Mouse (Mus musculus) thymus, adult 2 months (tissue): ENCODE measurements at regions not wholly inside any gene's neighbourhood (a gene's known extent, or its start where the extent isn't known, plus 50 kb on each side); places are given as distances from the start of the nearest gene placed in this dataset.

Experiments
- CTCF ChIP-seq: fragments of 200-500 bp; IDR thresholded peaks from 2 replicates; pipeline ENCODE4 v1.5.1; 2012; ENCODE audit warnings: mild to moderate bottlenecking, control low read depth, low read length, moderate library complexity, borderline replicate concordance; ENCODE audit not compliant: control insufficient read depth, poor library complexity, insufficient read depth; ENCODE audit errors: extremely low read depth
- POLR2A ChIP-seq: fragments of 200-500 bp; IDR thresholded peaks from 2 replicates; pipeline ENCODE4 v1.6.1; 2012; ENCODE audit warnings: mild to moderate bottlenecking, low read length, control low read depth, moderate library complexity; ENCODE audit not compliant: control insufficient read depth, poor library complexity, insufficient read depth; ENCODE audit errors: extremely low read depth

DNA sequence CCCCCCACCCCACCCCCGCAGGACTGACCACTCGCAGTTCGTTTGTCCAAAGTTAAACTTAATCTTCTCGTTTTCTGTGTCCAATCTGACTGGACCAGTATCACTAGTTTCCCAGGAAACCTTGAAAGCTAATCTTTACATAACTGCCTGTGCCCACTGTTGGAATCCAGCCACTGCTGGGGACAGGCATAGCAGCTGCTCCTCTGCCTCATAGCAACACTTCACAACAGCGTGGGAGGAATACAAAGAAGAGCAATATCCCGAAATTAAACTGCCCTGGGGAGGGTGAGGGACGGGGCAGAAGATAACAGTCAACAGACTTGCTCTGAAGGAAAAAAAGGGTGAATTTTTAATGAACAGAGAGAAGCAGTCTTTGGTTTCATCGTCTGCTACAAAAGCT, 456.8 kb downstream of the Kcnj2 start:
- no peak for TF ChIP-seq CTCF
- TF ChIP-seq POLR2A = no peak
